Comparison of ENCODE assay signal across 9 mouse cellular contexts in the genomic region with DNA sequence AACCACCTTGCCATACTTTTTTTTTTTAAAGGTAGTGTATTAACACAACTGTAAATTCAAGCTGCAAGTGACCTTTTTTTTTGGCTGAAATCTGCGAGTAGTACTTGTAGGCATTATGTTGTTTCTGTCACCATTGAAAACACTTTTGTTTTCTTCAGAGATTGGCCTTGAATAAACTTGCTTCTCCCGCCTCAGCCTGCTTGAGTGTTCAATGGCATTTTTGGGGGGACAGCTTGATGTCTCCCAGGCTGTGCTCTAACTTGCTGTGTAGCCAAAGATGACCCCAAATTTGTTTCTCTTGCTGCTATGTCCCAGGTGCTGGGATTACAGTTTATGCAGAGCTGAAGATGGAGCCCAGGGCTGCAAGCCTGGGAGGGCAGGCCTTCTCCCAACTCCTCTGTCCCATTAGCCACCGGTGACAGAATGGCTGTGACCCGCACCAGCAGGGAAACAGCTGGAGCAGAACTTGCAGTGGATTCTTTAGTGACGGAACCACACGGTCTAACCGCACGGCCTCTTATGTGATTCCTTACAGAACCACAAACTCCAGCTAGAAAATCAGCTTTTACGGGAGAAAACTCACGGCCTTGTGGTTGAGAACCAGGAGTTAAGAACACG. TPM values are rescaled to one million over a fixed set of nuclear protein-coding genes. Genes with fewer than 3 reads are reported as not detected.
A peak's percentile ranks its signal among the peaks of the same experiment; 100 is the strongest.
DNase-seq lines count a peak whose midpoint lies in the region; ATAC-seq and TF ChIP-seq lines count a peak whose summit lies in the region.
"Had no signal": no experiment of that assay in that cellular context is flagged by ENCODE, and none has a peak within 500 bp of the region (broad histone marks: within the 10 kb centered on the region; RNA-seq: fewer than 3 reads in every experiment).

No protein-coding gene starts in this region.

- H3K36me3 ChIP-seq in embryonic facial prominence, embryonic 15.5 days, result peaks cover 50% of the 10 kb centered on the region
- peaks cover 48% of the 10 kb centered on the region for H3K36me3 ChIP-seq in myocyte (ENCODE audit: control insufficient read depth, insufficient read depth)

- peak overlapping the region; percentile 52 for H3K4me2 ChIP-seq in embryonic facial prominence, embryonic 15.5 days (replicated peaks)
- peak overlapping the region; percentile 93 for H3K4me2 ChIP-seq in myocyte (ENCODE audit: low read depth)

- no peak overlapping the region for H3ac ChIP-seq in myocyte (ENCODE audit: control insufficient read depth, insufficient read length)

- no peak for ATAC-seq in embryonic facial prominence, embryonic 15.5 days (ENCODE audit: insufficient number of reproducible peaks, low FRiP score, low TSS enrichment, low read depth)
- no peak for ATAC-seq in frontal cortex, adult (ENCODE audit: low TSS enrichment)

- H3K4me1 ChIP-seq in embryonic facial prominence, embryonic 15.5 days, result peaks cover 27% of the 10 kb centered on the region

- H3K9me3 ChIP-seq in embryonic facial prominence, embryonic 15.5 days (replicated peaks), result no peaks in the 10 kb centered on the region

- H3K4me3 ChIP-seq in layer of hippocampus, adult 2 months, result no peak overlapping the region; the same call in 1 of the 2 replicates
- peak overlapping the region; percentile 85 for H3K4me3 ChIP-seq in embryonic facial prominence, embryonic 15.5 days (replicated peaks)
- H3K4me3 ChIP-seq in myocyte, result peak overlapping the region; percentile 75

- 0 out of 2 replicates have a peak overlapping the region, but pooled peaks have one; percentile 98 for H3K27ac ChIP-seq in layer of hippocampus, adult 2 months
- no peak overlapping the region for H3K27ac ChIP-seq in embryonic facial prominence, embryonic 15.5 days (replicated peaks)

- no peak for TF ChIP-seq CTCF in layer of hippocampus, adult 2 months (conservative IDR thresholded peaks at IDR 0.05)

- H3K9ac ChIP-seq in embryonic facial prominence, embryonic 15.5 days, result 0 out of 2 replicates have a peak overlapping the region, but pooled peaks have one; percentile 2

- H3K27me3 ChIP-seq in embryonic facial prominence, embryonic 15.5 days, result no peaks in the 10 kb centered on the region
- H3K27me3 ChIP-seq in myocyte (ENCODE audit: control insufficient read depth, insufficient read depth, insufficient read length), result no peaks in the 10 kb centered on the region

- no peak for TF ChIP-seq POLR2A in myocyte (IDR thresholded peaks at IDR 0.05; ENCODE audit: insufficient read length, low read depth)

- DNase-seq in layer of hippocampus, adult 2 months (ENCODE audit: low spot score in 2 of 2), result no peak
- DNase-seq in layer of hippocampus, adult 8-10 months (ENCODE audit: low spot score in 2 of 2), result no peak
- DNase-seq in kidney, postnatal 10 days, result peak; percentile 66
- no peak for DNase-seq in retina, embryonic 14.5 days (ENCODE audit: low spot score)
- DNase-seq in spleen, postnatal 4 days (ENCODE audit: low spot score in 2 of 2), result no peak

- WGBS in embryonic facial prominence, embryonic 15.5 days, result 82% methylated on average over 11 of the region's 11 CpGs

- peaks cover 29% of the 10 kb centered on the region for H3K79me2 ChIP-seq in myocyte (ENCODE audit: control insufficient read depth, insufficient read depth)

TF ChIP-seq in myocyte, 11 proteins besides CTCF, POLR2A, EP300 and RAD21:
- TF ChIP-seq MYOD1 (IDR thresholded peaks at IDR 0.05; ENCODE audit: control insufficient read depth in 1 of 3, insufficient read length in 2 of 3, low read depth in 2 of 3), result no peak
- TF ChIP-seq MAX (IDR thresholded peaks at IDR 0.05; ENCODE audit: low read depth), result no peak
- TF ChIP-seq TCF3 (IDR thresholded peaks at IDR 0.05; ENCODE audit: insufficient read length, low read depth), result no peak
- TF ChIP-seq E2F4 (IDR thresholded peaks at IDR 0.05; ENCODE audit: insufficient read depth), result no peak
- no peak for TF ChIP-seq REST (IDR thresholded peaks at IDR 0.05; ENCODE audit: insufficient read depth, insufficient read length)
- no peak for TF ChIP-seq USF1 (IDR thresholded peaks at IDR 0.05; ENCODE audit: low read depth)
- no peak for TF ChIP-seq TCF12 (IDR thresholded peaks at IDR 0.05; ENCODE audit: insufficient read depth, poor library complexity, severe bottlenecking)
- TF ChIP-seq SRF (IDR thresholded peaks at IDR 0.05; ENCODE audit: control insufficient read depth, insufficient read length, low read depth), result no peak
- no peak for TF ChIP-seq CEBPB (IDR thresholded peaks at IDR 0.05; ENCODE audit: insufficient read depth, poor library complexity, severe bottlenecking)
- TF ChIP-seq MYOG (IDR thresholded peaks at IDR 0.05; ENCODE audit: control insufficient read depth in 1 of 3, insufficient read depth in 1 of 3, insufficient read length in 2 of 3, low read depth in 2 of 3), result no peak
- TF ChIP-seq POLR2AphosphoS2 (IDR thresholded peaks at IDR 0.05; ENCODE audit: insufficient read length, low read depth), result no peak

RNA-seq across cellular contexts. Expression of gene Xbp1, which starts 2.4 kb away (rescaled TPM):
- 10 to 100 TPM; 87.6 to 94.5 TPM for total RNA-seq in layer of hippocampus, adult 2 months (2021)
- total RNA-seq in layer of hippocampus, adult 8-10 months (2022), result 100 to 1,000 TPM in 2 of 4 experiments, 10 to 100 TPM in 2; 71.9 to 130 (median 98.1) TPM
- polyA plus RNA-seq in embryonic facial prominence, embryonic 15.5 days (2015; fragmentation: Nextera tagmentation; extraction: Ambion mirVana), result 209 and 218 TPM in 2 replicates
- polyA plus RNA-seq in myocyte (2012; fragmentation: generic; extraction: Trizol), result 102 TPM

RNA-seq across cellular contexts. Expression of gene Ccdc117, which starts 19.1 kb away (rescaled TPM):
- 10 to 100 TPM; 11.8 to 13.9 TPM for total RNA-seq in layer of hippocampus, adult 2 months (2021)
- 10 to 100 TPM; 13.3 to 18.4 (median 15.2) TPM for total RNA-seq in layer of hippocampus, adult 8-10 months (2022)
- 17.7 and 19.2 TPM in 2 replicates for polyA plus RNA-seq in embryonic facial prominence, embryonic 15.5 days (2015; fragmentation: Nextera tagmentation; extraction: Ambion mirVana)
- 9.0 TPM for polyA plus RNA-seq in myocyte (2012; fragmentation: generic; extraction: Trizol)

RNA-seq across cellular contexts. Expression of gene Ankrd36, which starts 46.6 kb away (rescaled TPM):
- total RNA-seq in layer of hippocampus, adult 2 months (2021), result not detected
- not detected for total RNA-seq in layer of hippocampus, adult 8-10 months (2022)
- polyA plus RNA-seq in embryonic facial prominence, embryonic 15.5 days (2015; fragmentation: Nextera tagmentation; extraction: Ambion mirVana), result not detected in 2 replicates
- polyA plus RNA-seq in myocyte (2012; fragmentation: generic; extraction: Trizol), result not detected
- total RNA-seq: layer of hippocampus, postnatal 25 days had no signal
